7 mouse cellular contexts compared by ENCODE assay signal in genomic region chr2:85049277-85049676, GRCm38 (mm10). TPM values are rescaled to one million over a fixed set of nuclear protein-coding genes. Genes with fewer than 3 reads are reported as not detected.
DNase-seq lines count a peak whose midpoint lies in the region; ATAC-seq lines count a peak whose summit lies in the region.

No protein-coding gene starts in this region.

- intact Hi-C loops in left cerebral cortex, postnatal 4 days (cut with DNase I) = no loop called here
- intact Hi-C loops in left cerebral cortex, postnatal 36 days (cut with DNase I) = loop anchor here (5.0 to 10.0 kb wide), 3 partner anchors 162 to 314 kb away; partner anchors contain the start of genes Rtn4rl2, Timm10 and Ypel4

- ATAC-seq in forebrain, embryonic 12.5 days (ENCODE audit: low FRiP score) = no peak
- ATAC-seq in intestine, embryonic 14.5 days (replicated peaks; ENCODE audit: low FRiP score, low TSS enrichment, low read depth) = no peak
- 0 out of 2 replicates have a peak, but pooled peaks have one; percentile 1 for ATAC-seq in neural tube, embryonic 13.5 days (ENCODE audit: low read depth)
- ATAC-seq in megakaryocyte progenitor cell, adult 5-6 weeks (replicated peaks; ENCODE audit: poor library complexity) = no peak

- 69% methylated on average over 4 of the region's 4 CpGs for WGBS in forebrain, embryonic 12.5 days
- 63% methylated on average over 4 of the region's 4 CpGs for WGBS in intestine, embryonic 14.5 days
- WGBS in neural tube, embryonic 13.5 days = 71% methylated on average over 4 of the region's 4 CpGs

- H3K4me2 ChIP-seq in forebrain, embryonic 12.5 days = peak overlapping the region; percentile 70
- peak overlapping the region; percentile 61 for H3K4me2 ChIP-seq in intestine, embryonic 14.5 days (ENCODE audit: low read length)
- H3K4me2 ChIP-seq in neural tube, embryonic 13.5 days = peak overlapping the region; percentile 58

- no peak overlapping the region for H3K4me3 ChIP-seq in forebrain, embryonic 12.5 days (replicated peaks)
- H3K4me3 ChIP-seq in intestine, embryonic 14.5 days (ENCODE audit: low read depth, low read length) = peak overlapping the region; percentile 59
- H3K4me3 ChIP-seq in neural tube, embryonic 13.5 days = peak overlapping the region; percentile 73

- DNase-seq in left cerebral cortex, postnatal 4 days = peak; percentile 36
- no peak for DNase-seq in left cerebral cortex, postnatal 36 days (ENCODE audit: low spot score in 2 of 2)
- no peak for DNase-seq in intestine, embryonic 14.5 days (ENCODE audit: low spot score)
- DNase-seq in frontal cortex, postnatal 36 days (ENCODE audit: low spot score in 2 of 2) = no peak

- H3K9ac ChIP-seq in forebrain, embryonic 12.5 days = peak overlapping the region; percentile 76; the same call in 1 of the 2 replicates
- H3K9ac ChIP-seq in intestine, embryonic 14.5 days (ENCODE audit: low read length) = no peak overlapping the region
- peak overlapping the region; percentile 85; the same call in 1 of the 2 replicates for H3K9ac ChIP-seq in neural tube, embryonic 13.5 days

- H3K4me1 ChIP-seq in forebrain, embryonic 12.5 days = peaks cover 37% of the 10 kb centered on the region
- H3K4me1 ChIP-seq in intestine, embryonic 14.5 days (replicated peaks; ENCODE audit: control insufficient read depth, insufficient read depth, low read length) = peaks cover 35% of the 10 kb centered on the region
- peaks cover 39% of the 10 kb centered on the region for H3K4me1 ChIP-seq in neural tube, embryonic 13.5 days (replicated peaks)

- no peaks in the 10 kb centered on the region for H3K9me3 ChIP-seq in forebrain, embryonic 12.5 days
- no peaks in the 10 kb centered on the region for H3K9me3 ChIP-seq in intestine, embryonic 14.5 days (ENCODE audit: control insufficient read depth, low read length)
- H3K9me3 ChIP-seq in neural tube, embryonic 13.5 days = no peaks in the 10 kb centered on the region

- H3K36me3 ChIP-seq in forebrain, embryonic 12.5 days (replicated peaks) = peaks cover 56% of the 10 kb centered on the region
- H3K36me3 ChIP-seq in intestine, embryonic 14.5 days (ENCODE audit: control insufficient read depth, insufficient read depth, low read length) = peaks cover 50% of the 10 kb centered on the region
- peaks cover 60% of the 10 kb centered on the region for H3K36me3 ChIP-seq in neural tube, embryonic 13.5 days

- H3K27me3 ChIP-seq in forebrain, embryonic 12.5 days = no peaks in the 10 kb centered on the region
- H3K27me3 ChIP-seq in intestine, embryonic 14.5 days (replicated peaks; ENCODE audit: control insufficient read depth, insufficient read depth, low read length) = no peaks in the 10 kb centered on the region
- no peaks in the 10 kb centered on the region for H3K27me3 ChIP-seq in neural tube, embryonic 13.5 days

- 0 out of 2 replicates have a peak overlapping the region, but pooled peaks have one; percentile 15 for H3K27ac ChIP-seq in forebrain, embryonic 12.5 days
- peak overlapping the region; percentile 90; the same call in 1 of the 2 replicates for H3K27ac ChIP-seq in intestine, embryonic 14.5 days (ENCODE audit: low read depth)
- H3K27ac ChIP-seq in neural tube, embryonic 13.5 days (replicated peaks) = peak overlapping the region; percentile 94

RNA-seq across cellular contexts. Expression of gene Tnks1bp1, which starts 1.5 kb away (rescaled TPM):
- 10 to 100 TPM; 80.1 to 91.9 TPM for total RNA-seq in left cerebral cortex, postnatal 4 days (2021)
- 100 to 1,000 TPM; 109 to 131 TPM for total RNA-seq in left cerebral cortex, postnatal 36 days (2021)
- 38.3 and 39.7 TPM in 2 replicates for polyA plus RNA-seq in forebrain, embryonic 12.5 days (2016; fragmentation: Nextera tagmentation; extraction: Ambion mirVana)
- 11.7 and 15.3 TPM in 2 replicates for polyA plus RNA-seq in intestine, embryonic 14.5 days (2014; fragmentation: Nextera tagmentation; extraction: Ambion mirVana)
- polyA plus RNA-seq in neural tube, embryonic 13.5 days (2015; fragmentation: Nextera tagmentation; extraction: Ambion mirVana) = 22.6 and 23.4 TPM in 2 replicates
- total RNA-seq in megakaryocyte progenitor cell, adult 5-6 weeks (2015) = 0.59 and 0.85 TPM in 2 replicates
- 1.6 and 4.7 TPM in 2 replicates for total RNA-seq in megakaryocyte progenitor cell, adult 5-6 weeks (2017)

RNA-seq across cellular contexts. Expression of gene P2rx3, which starts 12.0 kb away (rescaled TPM):
- total RNA-seq in left cerebral cortex, postnatal 4 days (2021) = 1 to 10 TPM; 1.0 to 1.4 TPM
- 1 to 10 TPM; 1.6 to 2.3 TPM for total RNA-seq in left cerebral cortex, postnatal 36 days (2021)
- 1.4 and 1.6 TPM in 2 replicates for polyA plus RNA-seq in forebrain, embryonic 12.5 days (2016; fragmentation: Nextera tagmentation; extraction: Ambion mirVana)
- 0.62 and 2.0 TPM in 2 replicates for polyA plus RNA-seq in intestine, embryonic 14.5 days (2014; fragmentation: Nextera tagmentation; extraction: Ambion mirVana)
- 65.1 and 76.0 TPM in 2 replicates for polyA plus RNA-seq in neural tube, embryonic 13.5 days (2015; fragmentation: Nextera tagmentation; extraction: Ambion mirVana)
- total RNA-seq in megakaryocyte progenitor cell, adult 5-6 weeks (2015) = 1.5 and 2.5 TPM in 2 replicates
- total RNA-seq in megakaryocyte progenitor cell, adult 5-6 weeks (2017) = 0.46 TPM in 1 of 2 replicates, not detected in the other

RNA-seq across cellular contexts. Expression of gene Ssrp1, which starts 12.2 kb away (rescaled TPM):
- 100 to 1,000 TPM; 146 to 154 TPM for total RNA-seq in left cerebral cortex, postnatal 4 days (2021)
- total RNA-seq in left cerebral cortex, postnatal 36 days (2021) = 100 to 1,000 TPM in 1 of 2 experiments, 10 to 100 TPM in 1; 94.2 to 109 TPM
- 309 and 322 TPM in 2 replicates for polyA plus RNA-seq in forebrain, embryonic 12.5 days (2016; fragmentation: Nextera tagmentation; extraction: Ambion mirVana)
- polyA plus RNA-seq in intestine, embryonic 14.5 days (2014; fragmentation: Nextera tagmentation; extraction: Ambion mirVana) = 308 and 334 TPM in 2 replicates
- 165 and 186 TPM in 2 replicates for polyA plus RNA-seq in neural tube, embryonic 13.5 days (2015; fragmentation: Nextera tagmentation; extraction: Ambion mirVana)
- 145 and 175 TPM in 2 replicates for total RNA-seq in megakaryocyte progenitor cell, adult 5-6 weeks (2015)
- total RNA-seq in megakaryocyte progenitor cell, adult 5-6 weeks (2017) = 390 and 507 TPM in 2 replicates

Comparison
In these comparisons a context has a peak if more than half of its experiments do, and no peak if none do; other contexts are left out.
1. H3K27ac ChIP-seq: peak in every context shown above with its lines; median percentile 94 in neural tube, embryonic 13.5 days; 90 in intestine, embryonic 14.5 days; 15 in forebrain, embryonic 12.5 days.
2. RNA of gene Tnks1bp1, which starts 1.5 kb away (total RNA-seq): 109 to 131 TPM in left cerebral cortex, postnatal 36 days and 80.1 to 91.9 TPM in left cerebral cortex, postnatal 4 days; 0.59 to 4.7 TPM in megakaryocyte progenitor cell, adult 5-6 weeks; every median in the first group is over 10 times any median in the second.
3. Peak in every context shown above with its lines, with median percentiles within 50 percentile points of each other: H3K4me2 ChIP-seq.